Mouse (Mus musculus) heart, postnatal 25 days (tissue): ENCODE results near the gene Tat. TPM values are rescaled to one million over a fixed set of nuclear protein-coding genes. Genes with fewer than 3 reads are reported as not detected.

ENCODE experiments used
- DNase-seq: peaks from one replicate; pipeline ENCODE4 v3.0.0; 2022; ENCODE audit warnings: low spot score
- intact Hi-C: fragments of 180-260 bp; cut with DNase I; formaldehyde crosslinking; loops from one replicate; pipeline ENCODE4 v1.15.1; 2025
- total RNA-seq, 2 experiments: library from RNA; stranded (reverse); gene quantifications; 2 replicates each; pipeline ENCODE4 v1.2.3; 2021

Gene Tat
- total RNA-seq, 2 experiments from 2014 or later = 0.78 to 0.83 TPM

GRCm38 (mm10) chr8:110034331-110034730 lies 44.1 kb downstream of the Tat start:
- intact Hi-C loops = no loop called here
- DNase-seq = no peak

GRCm38 (mm10) chr8:110036156-110036555 lies 45.9 kb downstream of the Tat start:
- DNase-seq = no peak
- intact Hi-C loops = no loop called here

DNA sequence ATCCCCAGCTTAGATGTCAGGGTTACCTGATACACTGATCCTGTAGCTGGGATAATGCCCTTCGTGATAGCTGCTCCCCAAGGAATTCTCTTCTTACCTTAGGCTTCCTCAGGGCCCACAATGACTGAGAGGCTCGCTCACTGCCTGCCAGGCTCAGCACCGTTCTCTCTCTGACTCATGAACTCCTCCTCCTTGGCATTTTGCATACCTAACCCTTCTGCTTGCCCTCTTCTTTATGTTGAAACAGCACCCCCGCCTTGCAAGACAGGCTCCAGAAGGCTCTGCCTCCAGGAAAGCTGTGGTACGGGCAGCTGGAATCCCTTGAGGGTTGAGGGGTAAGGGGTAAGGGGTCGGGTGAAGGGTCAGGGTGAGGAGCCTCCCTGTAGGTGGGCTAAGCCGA lies 49.0 kb downstream of the Tat start:
- intact Hi-C loops = no loop called here
- DNase-seq = no peak

DNA sequence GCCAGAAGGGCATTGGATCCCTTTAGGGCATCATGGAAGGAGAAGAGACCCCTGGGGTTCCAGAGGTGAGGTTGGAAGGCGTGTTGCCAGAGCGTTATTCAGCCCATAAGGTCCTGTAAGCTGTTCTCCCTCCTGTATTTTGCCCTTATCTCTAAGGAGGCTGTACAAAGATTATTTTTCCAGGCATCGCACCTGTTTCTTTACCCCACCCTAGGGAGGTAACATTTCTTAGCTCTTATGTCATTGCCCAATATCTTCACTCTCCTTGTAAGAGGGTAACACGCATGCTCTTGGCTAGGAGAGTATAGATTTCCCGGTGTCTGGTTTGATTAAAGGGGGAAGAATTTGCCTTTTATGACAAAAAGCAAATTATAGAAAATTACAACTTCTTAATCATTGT lies 49.4 kb downstream of the Tat start, which contains the start of gene Chst4:
Gene Chst4 (minus strand): TSS at position 82 of the 400 bp plus-strand sequence.
- no peak for DNase-seq
- intact Hi-C loops = no loop called here

- DNase-seq = no peak
- intact Hi-C loops = no loop called here
Measured at GRCm38 (mm10) chr8:110040509-110040908, 50.3 kb downstream of the Tat start.

Other genes starting within 250 kb of the Tat start
- gene Ap1g1, start 211.9 kb upstream of the Tat start, total RNA-seq = 10 to 100 TPM; 38.0 to 41.4 TPM
- gene Phlpp2, start 121.9 kb upstream of the Tat start, total RNA-seq = 1 to 10 TPM; 4.0 to 4.7 TPM
- under 1 TPM in 1 of 2 experiments, not detected in 1; 0.20 TPM for gene Marveld3, start 28.2 kb upstream of the Tat start, total RNA-seq
- gene Chst4, start 49.3 kb downstream of the Tat start, total RNA-seq = 1 to 10 TPM; 3.6 to 5.8 TPM
- gene Zfp612, start 89.3 kb downstream of the Tat start, total RNA-seq = 1 to 10 TPM; 6.3 to 7.4 TPM
- not detected for gene Gm21964, start 110.8 kb downstream of the Tat start, total RNA-seq
- not detected for gene Gm17720, start 112.3 kb downstream of the Tat start, total RNA-seq
- gene Calb2, start 177.8 kb downstream of the Tat start, total RNA-seq = not detected
- 1 to 10 TPM; 2.6 to 2.8 TPM for gene Cmtr2, start 225.2 kb downstream of the Tat start, total RNA-seq